Mouse (Mus musculus) liver, embryonic 12.5 days (tissue): ENCODE data around the gene Wnt2b. TPM values are rescaled to one million over a fixed set of nuclear protein-coding genes. Genes with fewer than 3 reads are reported as not detected.

Experiments
- ATAC-seq: fragments of 200-750 bp; cut with Nextera tagmentation; 2 replicates; pipeline ENCODE4 v1.8.0; 2017; ENCODE audit warnings: moderate number of reproducible peaks, mild to moderate bottlenecking, moderate library complexity
- H3K27ac ChIP-seq: fragments of 300-500 bp; sonication (generic); 2 replicates; pipeline ENCODE4 v1.5.1; 2016; ENCODE audit warnings: mild to moderate bottlenecking
- H3K27me3 ChIP-seq: fragments of 300-500 bp; sonication (generic); replicated peaks from 2 replicates; pipeline ENCODE4 v1.6.1; 2016; ENCODE audit warnings: mild to moderate bottlenecking, moderate library complexity
- H3K36me3 ChIP-seq: fragments of 300-500 bp; sonication (generic); 2 replicates; pipeline ENCODE4 v1.6.1; 2016; ENCODE audit warnings: mild to moderate bottlenecking, moderate library complexity
- H3K4me1 ChIP-seq: fragments of 300-500 bp; sonication (generic); 2 replicates; pipeline ENCODE4 v1.6.1; 2016
- H3K4me2 ChIP-seq: fragments of 300-500 bp; sonication (generic); 2 replicates; pipeline ENCODE4 v1.6.1; 2016; ENCODE audit warnings: mild to moderate bottlenecking, moderate library complexity
- H3K4me3 ChIP-seq: fragments of 300-500 bp; sonication (generic); 2 replicates; pipeline ENCODE4 v1.5.1; 2016; ENCODE audit warnings: mild to moderate bottlenecking, moderate library complexity
- H3K9ac ChIP-seq: fragments of 300-500 bp; sonication (generic); 2 replicates; pipeline ENCODE4 v1.6.1; 2016; ENCODE audit warnings: mild to moderate bottlenecking, moderate library complexity
- H3K9me3 ChIP-seq: fragments of 300-500 bp; sonication (generic); replicated peaks from 2 replicates; pipeline ENCODE4 v1.6.1; 2016; ENCODE audit warnings: mild to moderate bottlenecking, moderate library complexity
- WGBS: fragments of 180-500 bp; shearing (Covaris S2); methylation state at CpG from one replicate; pipeline ENCODE4 v1.1.7; 2016; ENCODE audit not compliant: insufficient replicate concordance; 5-methylcytosine and 5-hydroxymethylcytosine counted together
- polyA plus RNA-seq: library from polyadenylated mRNA; unstranded; fragments of >200 nt; fragmentation: Nextera tagmentation; extraction: Ambion mirVana; gene quantifications from 2 replicates; pipeline ENCODE4 v1.2.1, GENCODE M21; 2016

The Wnt2b gene
- polyA plus RNA-seq, result 0.24 and 0.25 TPM in 2 replicates

- Histone ChIP-seq H3K4me1 (peaks cover 19% of the 10 kb centered on the region; the same call in 1 of the 2 replicates), H3K9me3 (no peaks in the 10 kb centered on the region), H3K4me3 (peak within 1 kb of the TSS; percentile 46), H3K27me3 (peaks cover 86% of the 10 kb centered on the region), H3K27ac (no peak within 1 kb of the TSS), H3K4me2 (peak within 1 kb of the TSS; percentile 67), H3K36me3 (no peaks in the 10 kb centered on the region), H3K9ac (no peak within 1 kb of the TSS)
- 2% methylated on average over 70 of the region's 87 CpGs for WGBS
- peak; percentile 24; the same call in 1 of the 2 replicates for ATAC-seq
Observed at GRCm38 (mm10) chr3:104961066-104962059, at the start of gene Wnt2b. Gene Wnt2b (minus strand): TSS chr3:104961921.

GRCm38 (mm10) chr3:105010681-105011339 lies 49.1 kb upstream of the Wnt2b start:
- Histone ChIP-seq H3K9me3 (no peaks in the 10 kb centered on the region), H3K4me2 (no peak overlapping the region), H3K27me3 (no peaks in the 10 kb centered on the region), H3K4me1 (no peaks in the 10 kb centered on the region), H3K36me3 (no peaks in the 10 kb centered on the region), H3K27ac (no peak overlapping the region), H3K4me3 (no peak overlapping the region), H3K9ac (no peak overlapping the region)
- 79% methylated on average over 11 of the region's 11 CpGs for WGBS
- no peak for ATAC-seq

GRCm38 (mm10) chr3:105008070-105008469 lies 46.3 kb upstream of the Wnt2b start:
- 64% methylated on average over 9 of the region's 9 CpGs for WGBS
- Histone ChIP-seq H3K9ac (no peak overlapping the region), H3K9me3 (no peaks in the 10 kb centered on the region), H3K27ac (no peak overlapping the region), H3K4me2 (no peak overlapping the region), H3K36me3 (no peaks in the 10 kb centered on the region; the same call in 1 of the 2 replicates), H3K4me1 (no peaks in the 10 kb centered on the region), H3K27me3 (no peaks in the 10 kb centered on the region), H3K4me3 (no peak overlapping the region)
- ATAC-seq, result no peak

GRCm38 (mm10) chr3:105006101-105006500 lies 44.4 kb upstream of the Wnt2b start:
- H3K27me3 ChIP-seq, result no peaks in the 10 kb centered on the region
- H3K9ac ChIP-seq, result no peak overlapping the region
- no peaks in the 10 kb centered on the region for H3K4me1 ChIP-seq
- H3K9me3 ChIP-seq, result no peaks in the 10 kb centered on the region
- ATAC-seq, result no peak
- H3K4me2 ChIP-seq, result no peak overlapping the region
- no peak overlapping the region for H3K27ac ChIP-seq
- H3K4me3 ChIP-seq, result no peak overlapping the region
- no peaks in the 10 kb centered on the region; the same call in 1 of the 2 replicates for H3K36me3 ChIP-seq
- WGBS, result 89% methylated on average over 6 of the region's 6 CpGs

GRCm38 (mm10) chr3:105005561-105006065 lies 43.9 kb upstream of the Wnt2b start:
- H3K27me3 ChIP-seq, result no peaks in the 10 kb centered on the region
- H3K4me2 ChIP-seq, result no peak overlapping the region
- H3K36me3 ChIP-seq, result no peaks in the 10 kb centered on the region; the same call in 1 of the 2 replicates
- H3K4me3 ChIP-seq, result no peak overlapping the region
- no peak overlapping the region for H3K9ac ChIP-seq
- H3K27ac ChIP-seq, result no peak overlapping the region
- H3K9me3 ChIP-seq, result no peaks in the 10 kb centered on the region
- WGBS, result 74% methylated on average over 20 of the region's 20 CpGs
- no peaks in the 10 kb centered on the region for H3K4me1 ChIP-seq
- ATAC-seq, result no peak

GRCm38 (mm10) chr3:105005011-105005410 lies 43.3 kb upstream of the Wnt2b start:
- no peaks in the 10 kb centered on the region for H3K27me3 ChIP-seq
- WGBS, result 68% methylated on average over 10 of the region's 10 CpGs

GRCm38 (mm10) chr3:105003960-105004463 lies 42.3 kb upstream of the Wnt2b start:
- no peak overlapping the region for H3K9ac ChIP-seq
- no peak for ATAC-seq
- no peaks in the 10 kb centered on the region; the same call in 1 of the 2 replicates for H3K36me3 ChIP-seq
- H3K27ac ChIP-seq, result no peak overlapping the region
- no peaks in the 10 kb centered on the region for H3K9me3 ChIP-seq
- H3K4me3 ChIP-seq, result no peak overlapping the region
- WGBS, result 81% methylated on average over 14 of the region's 14 CpGs
- H3K4me1 ChIP-seq, result no peaks in the 10 kb centered on the region
- no peak overlapping the region for H3K4me2 ChIP-seq
- 0 out of 2 replicates have a peak, but pooled peaks cover 6% of the 10 kb centered on the region for H3K27me3 ChIP-seq

More at GRCm38 (mm10) chr3:105005011-105005410, 43.3 kb upstream of the Wnt2b start:
- Histone ChIP-seq H3K4me2 (no peak overlapping the region), H3K9me3 (no peaks in the 10 kb centered on the region), H3K27ac (no peak overlapping the region), H3K36me3 (no peaks in the 10 kb centered on the region; the same call in 1 of the 2 replicates), H3K4me3 (no peak overlapping the region), H3K4me1 (no peaks in the 10 kb centered on the region), H3K9ac (no peak overlapping the region)
- no peak for ATAC-seq

GRCm38 (mm10) chr3:105001374-105001773 lies 39.7 kb upstream of the Wnt2b start:
- Histone ChIP-seq H3K27me3 (peaks cover 28% of the 10 kb centered on the region), H3K4me1 (no peaks in the 10 kb centered on the region), H3K4me2 (no peak overlapping the region), H3K9ac (no peak overlapping the region), H3K36me3 (no peaks in the 10 kb centered on the region; the same call in 1 of the 2 replicates), H3K9me3 (no peaks in the 10 kb centered on the region), H3K4me3 (no peak overlapping the region), H3K27ac (no peak overlapping the region)
- no peak for ATAC-seq
- WGBS, result 19% methylated on average over 6 of the region's 6 CpGs

- H3K27me3 ChIP-seq, result peaks cover 28% of the 10 kb centered on the region
- no peaks in the 10 kb centered on the region; the same call in 1 of the 2 replicates for H3K36me3 ChIP-seq
- H3K27ac ChIP-seq, result no peak overlapping the region
- 73% methylated on average over 8 of the region's 8 CpGs for WGBS
- H3K9me3 ChIP-seq, result no peaks in the 10 kb centered on the region
- no peak overlapping the region for H3K4me2 ChIP-seq
- H3K9ac ChIP-seq, result no peak overlapping the region
- H3K4me3 ChIP-seq, result no peak overlapping the region
- H3K4me1 ChIP-seq, result no peaks in the 10 kb centered on the region
- ATAC-seq, result no peak
Observed at GRCm38 (mm10) chr3:105000561-105000960, 38.8 kb upstream of the Wnt2b start.

GRCm38 (mm10) chr3:104997563-104997962 lies 35.8 kb upstream of the Wnt2b start:
- no peak overlapping the region for H3K4me3 ChIP-seq
- WGBS, result 17% methylated on average over 6 of the region's 6 CpGs
- H3K27me3 ChIP-seq, result peaks cover 28% of the 10 kb centered on the region
- H3K4me1 ChIP-seq, result no peaks in the 10 kb centered on the region
- H3K9ac ChIP-seq, result no peak overlapping the region
- no peak overlapping the region for H3K4me2 ChIP-seq
- H3K27ac ChIP-seq, result no peak overlapping the region
- H3K36me3 ChIP-seq, result no peaks in the 10 kb centered on the region
- ATAC-seq, result no peak
- H3K9me3 ChIP-seq, result no peaks in the 10 kb centered on the region

GRCm38 (mm10) chr3:104995707-104996106 lies 34.0 kb upstream of the Wnt2b start:
- H3K4me1 ChIP-seq, result no peaks in the 10 kb centered on the region
- H3K4me3 ChIP-seq, result no peak overlapping the region
- H3K36me3 ChIP-seq, result no peaks in the 10 kb centered on the region
- no peak for ATAC-seq
- 52% methylated on average over 7 of the region's 7 CpGs for WGBS
- H3K4me2 ChIP-seq, result no peak overlapping the region
- H3K9ac ChIP-seq, result no peak overlapping the region
- H3K27ac ChIP-seq, result no peak overlapping the region
- no peaks in the 10 kb centered on the region for H3K9me3 ChIP-seq
- peaks cover 33% of the 10 kb centered on the region for H3K27me3 ChIP-seq
